Mouse (Mus musculus) C2C12 (cell line): ENCODE measurements at regions not wholly inside any gene's neighbourhood (a gene's known extent, or its start where the extent isn't known, plus 50 kb on each side); places are given as distances from the start of the nearest gene placed in this dataset.

Source experiments
- H3K27me3 ChIP-seq: one replicate; pipeline ENCODE4 v1.6.1; 2011; ENCODE audit not compliant: control insufficient read depth, insufficient read depth, insufficient read length
- H3K36me3 ChIP-seq: one replicate; pipeline ENCODE4 v1.6.1; 2011; ENCODE audit not compliant: control insufficient read depth, insufficient read depth
- H3K4me3 ChIP-seq: one replicate; pipeline ENCODE4 v1.5.1; 2011; ENCODE audit warnings: mild to moderate bottlenecking, control low read depth; ENCODE audit not compliant: poor library complexity, insufficient read depth, severe bottlenecking
- H3K79me2 ChIP-seq: one replicate; pipeline ENCODE4 v1.6.1; 2011; ENCODE audit not compliant: control insufficient read depth, insufficient read depth
- H3K79me3 ChIP-seq: one replicate; pipeline ENCODE4 v1.6.1; 2011; ENCODE audit warnings: low read depth, control low read depth
- H3ac ChIP-seq: one replicate; pipeline ENCODE3; 2011; ENCODE audit warnings: low read depth; ENCODE audit not compliant: control insufficient read depth, insufficient read length
- CEBPB ChIP-seq: IDR thresholded peaks from one replicate; pipeline ENCODE4 v1.6.1; 2011; ENCODE audit warnings: low read depth, mild to moderate bottlenecking, control low read depth, moderate library complexity
- CTCF ChIP-seq: IDR thresholded peaks from one replicate; pipeline ENCODE4 v1.5.1; 2011; ENCODE audit not compliant: control insufficient read depth, insufficient read depth, insufficient read length
- FOSL1 ChIP-seq: IDR thresholded peaks from one replicate; pipeline ENCODE4 v1.8.0; 2011; ENCODE audit warnings: mild to moderate bottlenecking, low read length; ENCODE audit not compliant: poor library complexity, insufficient read depth, severe bottlenecking
- MAX ChIP-seq: IDR thresholded peaks from one replicate; pipeline ENCODE4 v1.6.1; 2011; ENCODE audit warnings: mild to moderate bottlenecking, control low read depth
- MYOD1 ChIP-seq: IDR thresholded peaks from one replicate; pipeline ENCODE4 v1.6.1; 2011; ENCODE audit warnings: low read depth; ENCODE audit not compliant: control insufficient read depth, insufficient read length
- MYOG ChIP-seq: IDR thresholded peaks from one replicate; pipeline ENCODE4 v1.6.1; 2011; ENCODE audit not compliant: control insufficient read depth, insufficient read length; ENCODE audit errors: extremely low read depth
- USF1 ChIP-seq: IDR thresholded peaks from one replicate; pipeline ENCODE4 v1.6.1; 2011; ENCODE audit warnings: low read depth, mild to moderate bottlenecking, control low read depth, moderate library complexity

DNA sequence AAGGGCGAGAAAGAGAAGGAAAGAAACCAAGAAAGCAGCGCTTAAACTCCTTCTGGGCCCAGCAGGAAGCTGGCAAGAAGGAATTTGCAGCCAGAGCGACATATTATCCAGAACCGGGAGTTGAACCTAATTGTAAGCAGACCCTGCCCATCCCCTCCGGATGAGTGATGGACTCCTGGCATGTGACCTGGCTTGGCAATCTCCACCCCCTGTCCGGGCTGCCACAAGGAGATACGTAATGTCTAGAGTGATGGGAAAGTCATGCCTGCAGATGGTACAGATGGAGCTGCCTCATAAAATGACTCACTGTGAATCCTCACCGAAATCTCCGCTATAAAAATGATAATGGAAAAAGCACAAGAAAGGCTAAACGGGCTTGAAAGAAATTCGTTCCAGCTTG is 133.1 kb downstream of the Dmrt2 start:
- Histone ChIP-seq H3K27me3 (no peaks in the 10 kb centered on the region), H3K36me3 (no peaks in the 10 kb centered on the region), H3K79me2 (no peaks in the 10 kb centered on the region), H3ac (no peak overlapping the region), H3K4me3 (no peak overlapping the region), H3K79me3 (no peaks in the 10 kb centered on the region)
- no peak for TF ChIP-seq CEBPB
- peak; percentile 60 for TF ChIP-seq MYOD1
- TF ChIP-seq FOSL1 = peak; percentile 17
- no peak for TF ChIP-seq CTCF
- TF ChIP-seq MYOG = no peak
- peak; percentile 48 for TF ChIP-seq USF1
- TF ChIP-seq MAX = no peak

DNA sequence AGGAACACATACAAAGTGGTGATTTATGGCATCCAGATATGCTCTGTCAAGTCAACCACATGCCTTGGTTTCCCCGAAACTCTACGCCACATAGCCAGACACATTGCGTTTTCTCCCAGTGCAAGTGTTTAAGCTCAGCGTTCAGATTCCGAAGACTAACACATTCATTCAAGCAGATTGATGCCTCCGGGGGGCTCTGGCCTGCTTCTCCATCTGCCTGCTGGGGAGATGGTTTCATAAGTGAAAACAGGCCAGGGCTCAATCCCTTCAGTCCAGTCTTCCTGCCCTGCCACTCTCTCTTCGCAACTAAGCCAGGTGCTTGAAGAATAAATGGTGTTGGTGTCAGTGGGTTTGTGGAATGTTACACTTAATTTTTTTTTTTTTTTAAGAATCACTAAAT is 141.4 kb downstream of the Dmrt2 start:
- no peak overlapping the region for H3K4me3 ChIP-seq
- H3K79me2 ChIP-seq = no peaks in the 10 kb centered on the region
- no peaks in the 10 kb centered on the region for H3K79me3 ChIP-seq
- TF ChIP-seq MAX = no peak
- TF ChIP-seq USF1 = no peak
- TF ChIP-seq MYOG = no peak
- no peak for TF ChIP-seq CTCF
- no peak for TF ChIP-seq CEBPB
- no peaks in the 10 kb centered on the region for H3K36me3 ChIP-seq
- H3K27me3 ChIP-seq = no peaks in the 10 kb centered on the region
- no peak overlapping the region for H3ac ChIP-seq

- no peak for TF ChIP-seq MYOD1
- no peak for TF ChIP-seq MYOG
- no peak for TF ChIP-seq FOSL1
- no peak for TF ChIP-seq MAX
- TF ChIP-seq CTCF = no peak
- no peak for TF ChIP-seq CEBPB
- TF ChIP-seq USF1 = no peak
- no peaks in the 10 kb centered on the region for H3K36me3 ChIP-seq
Observed at GRCm38 (mm10) chr19:25845158-25845557, 172.9 kb downstream of the Dmrt2 start.

DNA sequence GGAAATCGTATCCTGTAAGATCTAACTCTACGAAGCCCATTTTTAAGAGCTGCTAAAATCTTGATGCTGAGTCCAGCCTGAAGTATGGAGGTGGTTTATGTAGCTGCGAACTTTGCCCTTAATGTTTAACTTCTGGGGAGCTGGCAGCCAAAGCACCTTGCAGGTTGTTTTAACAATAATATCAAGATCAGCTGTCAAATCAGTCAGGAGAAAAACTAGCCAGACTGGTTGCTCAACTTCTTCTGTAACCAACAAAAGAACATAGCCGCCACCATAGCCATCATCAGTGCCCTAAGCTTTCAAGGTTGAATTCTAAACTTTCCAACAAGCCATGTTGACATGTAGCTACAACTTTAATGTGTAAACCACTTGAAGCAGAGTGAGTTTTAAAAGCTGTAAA is 184.1 kb downstream of the Dmrt2 start:
- H3K79me3 ChIP-seq = no peaks in the 10 kb centered on the region
- no peaks in the 10 kb centered on the region for H3K27me3 ChIP-seq
- H3ac ChIP-seq = no peak overlapping the region
- H3K36me3 ChIP-seq = no peaks in the 10 kb centered on the region
- no peak for TF ChIP-seq USF1
- no peak for TF ChIP-seq CEBPB
- TF ChIP-seq MYOG = no peak
- TF ChIP-seq FOSL1 = no peak
- no peak for TF ChIP-seq MYOD1
- TF ChIP-seq CTCF = no peak
- TF ChIP-seq MAX = no peak
- no peak overlapping the region for H3K4me3 ChIP-seq
- H3K79me2 ChIP-seq = no peaks in the 10 kb centered on the region

More at GRCm38 (mm10) chr19:25845158-25845557, 172.9 kb downstream of the Dmrt2 start:
- H3K27me3 ChIP-seq = no peaks in the 10 kb centered on the region
- H3K79me2 ChIP-seq = no peaks in the 10 kb centered on the region
- H3K79me3 ChIP-seq = no peaks in the 10 kb centered on the region
- no peak overlapping the region for H3ac ChIP-seq
- H3K4me3 ChIP-seq = no peak overlapping the region

GRCm38 (mm10) chr19:25863312-25863711 is 191.1 kb downstream of the Dmrt2 start:
- Histone ChIP-seq H3K36me3 (no peaks in the 10 kb centered on the region), H3K27me3 (no peaks in the 10 kb centered on the region), H3K79me3 (no peaks in the 10 kb centered on the region), H3ac (no peak overlapping the region), H3K4me3 (no peak overlapping the region), H3K79me2 (no peaks in the 10 kb centered on the region)
- TF ChIP-seq FOSL1 = no peak
- no peak for TF ChIP-seq USF1
- TF ChIP-seq MYOD1 = no peak
- TF ChIP-seq CEBPB = no peak
- no peak for TF ChIP-seq MYOG
- no peak for TF ChIP-seq MAX
- TF ChIP-seq CTCF = no peak

DNA sequence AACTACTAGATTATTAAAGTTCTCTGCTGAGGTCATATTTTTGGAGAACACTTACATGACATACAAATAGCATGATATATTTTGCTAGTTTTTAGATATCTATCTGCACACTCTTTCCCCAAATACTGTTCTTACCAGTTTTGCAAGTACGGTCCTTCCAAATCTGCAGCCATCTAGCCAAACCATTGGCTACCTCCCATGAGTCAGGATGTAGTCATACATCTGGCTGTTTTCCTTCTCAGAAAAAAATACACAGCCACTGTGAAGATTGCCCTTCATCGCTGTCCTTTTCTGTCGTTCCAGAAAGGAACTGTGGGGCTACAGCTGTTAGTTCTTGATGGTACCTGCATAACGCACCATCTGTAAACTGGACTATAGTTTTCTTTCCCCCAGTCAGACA is 234.5 kb downstream of the Dmrt2 start:
- Histone ChIP-seq H3ac (no peak overlapping the region), H3K27me3 (no peaks in the 10 kb centered on the region), H3K79me2 (no peaks in the 10 kb centered on the region), H3K79me3 (no peaks in the 10 kb centered on the region), H3K4me3 (no peak overlapping the region), H3K36me3 (no peaks in the 10 kb centered on the region)
- TF ChIP-seq USF1 (no peak), MYOD1 (no peak), FOSL1 (no peak), CTCF (no peak), CEBPB (no peak), MYOG (no peak), MAX (no peak)
